Mouse (Mus musculus) G1E (cell line): ENCODE results near the gene Hdac4.

Experiments
- CTCF ChIP-seq: IDR thresholded peaks from 2 replicates; pipeline ENCODE4 v1.5.1; 2012; ENCODE audit warnings: low read depth, low read length, inconsistent platforms, mixed read lengths
- GATA1 ChIP-seq: IDR thresholded peaks from 2 replicates; pipeline ENCODE4 v1.6.1; 2012; ENCODE audit warnings: borderline replicate concordance, low read length, inconsistent platforms, mixed read lengths
- GATA2 ChIP-seq: IDR thresholded peaks from 2 replicates; pipeline ENCODE4 v1.6.1; 2012; ENCODE audit warnings: low read depth, low read length, inconsistent platforms, borderline replicate concordance
- POLR2AphosphoS5 ChIP-seq: IDR thresholded peaks from 2 replicates; pipeline ENCODE4 v1.6.1; 2012; ENCODE audit warnings: low read depth, low read length, inconsistent platforms; ENCODE audit not compliant: insufficient replicate concordance
- TAL1 ChIP-seq: conservative IDR thresholded peaks from 2 replicates; pipeline ENCODE4 v1.6.1; 2012; ENCODE audit warnings: low read depth, low read length, inconsistent platforms, mixed read lengths

DNA sequence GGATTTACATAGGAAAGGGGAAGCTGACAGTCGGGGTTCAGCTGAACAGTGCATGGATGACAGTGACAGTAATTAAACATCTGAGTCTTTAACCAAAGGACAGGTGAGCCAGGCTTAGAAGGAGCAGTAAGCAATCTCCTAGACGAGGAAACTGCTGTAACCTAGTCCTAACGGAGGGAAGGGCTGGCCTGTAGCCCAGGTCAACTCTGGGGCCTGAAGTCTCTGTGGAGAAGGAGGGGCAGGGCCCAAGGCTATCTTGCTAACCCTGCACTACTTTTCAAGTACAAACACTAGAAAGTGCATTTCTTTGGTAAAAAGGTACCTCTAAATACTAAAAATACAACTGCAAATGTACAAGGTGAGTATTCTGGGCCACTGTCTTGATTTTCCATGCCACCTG, 169.1 kb downstream of the Hdac4 start:
- no peak for TF ChIP-seq CTCF
- no peak for TF ChIP-seq GATA1
- no peak for TF ChIP-seq POLR2AphosphoS5
- no peak for TF ChIP-seq TAL1
- TF ChIP-seq GATA2: no peak
